Mouse (Mus musculus): Measurements from ENCODE around the gene Car5b.

Gene Car5b

DNA sequence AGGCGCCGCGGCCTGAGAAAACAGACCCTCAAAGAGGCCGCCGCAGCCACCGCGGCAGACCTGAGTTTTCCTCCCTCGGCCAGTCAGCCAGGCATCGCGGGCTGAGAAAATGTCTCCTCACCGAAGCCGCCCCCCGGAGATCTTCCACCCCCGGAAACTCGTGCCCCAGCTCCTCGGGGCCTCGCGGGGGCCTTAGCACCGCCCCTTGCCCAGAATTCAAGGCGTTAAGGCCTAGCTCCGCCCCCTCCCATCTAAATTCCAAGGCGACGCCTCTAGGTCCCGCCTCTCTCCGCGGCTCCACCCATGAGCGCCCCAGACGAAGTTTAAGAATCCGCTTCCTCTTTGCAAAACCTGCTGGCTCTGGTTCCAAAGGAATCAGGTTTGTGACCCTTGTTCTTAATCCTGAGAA is 69.3 kb downstream of the Car5b start, which contains the start of gene Zrsr2:
TSS of gene Zrsr2 (minus strand) at position 195 of the 409 bp plus-strand sequence.
- DNase-seq (ENCODE audit: low read depth, low spot score): peak; percentile 73

DNA sequence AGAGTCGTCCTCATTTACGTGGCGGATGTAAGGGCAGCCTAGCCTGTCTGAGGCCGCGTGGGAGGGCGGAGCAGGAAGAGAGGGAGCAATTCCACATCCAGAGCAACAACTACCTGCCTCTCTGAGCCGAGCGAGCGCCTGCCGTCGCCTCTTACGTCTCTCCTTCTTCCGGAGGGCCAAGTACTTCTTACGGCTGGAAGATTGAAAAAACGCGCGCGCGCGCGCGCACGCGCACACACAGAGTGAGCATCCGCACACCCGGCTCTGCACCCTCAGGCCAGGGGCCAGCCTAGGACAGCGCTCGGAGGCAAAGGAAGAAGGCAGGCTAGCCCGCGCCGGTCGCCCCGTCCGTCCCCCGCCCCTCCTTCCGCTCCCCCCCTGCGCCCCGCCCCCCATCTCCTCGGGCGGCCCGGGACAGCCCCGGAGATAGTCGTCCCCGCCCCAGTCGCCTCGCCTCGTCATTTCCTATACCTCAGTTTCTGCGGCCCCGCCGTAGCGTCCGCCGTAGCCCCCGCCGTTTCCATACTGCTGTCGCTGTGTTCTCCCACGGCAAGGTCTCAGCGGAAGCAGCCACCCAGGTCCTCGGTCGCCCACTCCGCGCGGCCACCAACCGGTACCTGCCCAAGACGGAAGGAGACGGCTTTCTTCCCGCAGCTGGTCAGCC is 69.9 kb downstream of the Car5b start:
- DNase-seq (ENCODE audit: low read depth, low spot score): peak; percentile 24

DNA sequence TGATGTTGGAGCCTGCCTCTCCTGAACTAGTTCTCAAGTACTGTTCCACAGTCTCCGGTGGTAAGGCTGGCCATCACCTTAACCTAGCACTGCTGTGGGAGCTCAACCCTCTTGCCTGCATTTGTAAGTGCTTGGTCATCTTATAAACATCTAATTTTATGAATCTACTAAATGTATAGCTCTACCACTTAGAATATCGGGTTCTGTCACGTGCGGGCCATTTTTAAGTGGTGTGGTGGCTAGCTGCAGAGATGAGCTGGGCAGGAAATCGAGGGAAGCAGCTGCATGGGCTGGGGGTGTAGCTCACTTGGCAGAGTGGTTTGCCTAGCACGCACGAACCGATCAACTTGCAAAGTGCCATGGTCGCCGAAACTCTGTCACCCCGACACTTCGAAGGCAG is 70.4 kb downstream of the Car5b start:
- no peak for DNase-seq (ENCODE audit: low read depth, low spot score)

DNA sequence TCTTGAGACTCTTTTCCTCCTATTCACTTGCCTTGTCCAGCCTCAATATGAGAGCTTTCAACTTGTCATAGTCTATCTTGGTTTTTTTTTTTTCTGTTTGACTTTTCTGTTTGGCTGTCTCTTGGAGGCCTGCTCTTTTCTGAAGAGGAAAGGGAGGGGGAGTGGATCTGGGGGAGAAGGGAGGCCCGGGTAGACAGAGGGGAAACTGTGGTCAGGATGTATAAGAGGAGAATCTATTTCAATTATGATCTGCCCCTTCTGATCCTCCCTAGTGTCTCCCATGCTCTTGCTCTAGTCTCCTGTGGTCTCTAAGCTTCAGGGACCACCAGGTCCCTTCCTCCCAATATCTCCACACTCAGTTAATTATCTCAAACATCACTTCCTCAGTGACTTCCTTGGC is 76.2 kb downstream of the Car5b start:
- no peak for DNase-seq (ENCODE audit: low read depth, low spot score)

DNA sequence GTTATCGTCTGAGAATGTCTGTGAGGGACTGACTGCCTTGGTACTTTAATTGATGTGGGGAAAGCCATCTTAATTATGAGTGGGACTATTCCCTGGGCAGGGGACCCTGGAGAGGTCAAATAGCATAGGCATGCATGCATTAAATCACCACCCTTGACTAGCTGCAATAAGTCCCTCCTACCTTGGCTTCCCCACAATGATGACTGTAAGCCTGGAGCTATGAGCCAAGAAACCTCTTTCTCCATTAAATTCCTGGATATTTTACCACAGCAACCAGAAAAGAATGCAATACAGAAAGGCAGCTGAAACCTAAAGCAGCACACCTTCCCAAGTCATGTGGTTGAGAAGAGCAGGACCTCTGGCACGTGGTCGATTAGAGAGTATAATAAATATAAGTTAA is 83.4 kb downstream of the Car5b start:
- no peak for DNase-seq (ENCODE audit: low read depth, low spot score)

DNA sequence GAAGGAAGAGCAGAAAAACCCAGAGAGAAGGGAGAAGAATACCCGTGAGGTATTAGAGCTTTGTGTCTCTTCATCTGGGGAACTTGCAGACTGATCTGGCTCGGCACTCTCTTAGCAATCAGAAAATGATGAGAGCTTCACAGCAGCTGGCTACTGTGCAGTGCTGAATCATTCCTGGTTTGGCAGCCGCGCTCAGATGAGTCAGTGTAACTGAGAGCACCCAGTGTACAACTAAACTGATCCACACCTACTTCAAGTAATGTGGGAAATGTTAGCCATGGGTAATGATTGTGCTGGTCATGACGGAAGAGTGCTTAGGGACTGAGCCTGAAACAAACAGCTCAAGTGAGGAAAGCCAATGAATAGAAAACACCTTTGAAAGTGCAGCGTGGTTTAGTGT is 89.2 kb downstream of the Car5b start:
- DNase-seq (ENCODE audit: low read depth, low spot score): no peak

DNA sequence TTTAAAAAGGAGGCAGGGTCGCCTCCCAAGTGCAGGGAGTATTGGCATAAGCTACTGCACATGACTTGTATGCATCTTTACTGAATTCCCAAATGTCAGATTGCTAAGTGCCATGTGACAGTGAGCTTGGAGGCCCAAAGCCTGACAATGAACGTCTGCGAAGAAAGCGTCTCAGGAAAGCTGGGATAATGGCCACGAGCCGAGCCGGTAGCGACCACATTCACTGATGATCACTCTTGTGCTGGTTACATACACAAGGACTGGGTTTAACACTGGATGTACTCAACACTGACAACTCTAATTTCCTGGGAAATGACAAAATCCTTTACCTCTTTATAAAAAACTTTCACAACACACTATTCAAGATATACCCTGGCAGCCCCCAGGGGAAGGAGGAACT is 93.1 kb downstream of the Car5b start:
- no peak for DNase-seq (ENCODE audit: low read depth, low spot score)

DNA sequence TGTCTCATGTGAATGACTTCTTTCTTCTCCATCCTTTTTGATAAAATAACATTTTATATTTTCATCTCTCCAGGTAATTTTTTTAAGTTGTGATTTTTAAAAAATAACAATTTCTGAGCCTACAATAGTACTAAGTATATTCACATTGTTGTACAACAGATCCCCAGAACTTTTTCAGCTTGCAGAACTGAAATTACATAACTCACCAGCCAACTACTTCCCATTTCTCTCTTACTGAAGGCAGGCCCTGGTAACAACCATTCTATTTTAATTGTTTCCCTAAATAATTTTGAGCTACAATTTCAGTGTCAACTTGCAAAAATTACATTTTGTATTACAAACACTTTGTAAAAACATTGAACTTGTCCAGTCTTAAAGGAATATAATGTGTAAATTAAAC is 98.2 kb downstream of the Car5b start:
- DNase-seq (ENCODE audit: low read depth, low spot score): no peak

Data from retina, postnatal 7 days (tissue).